Mouse (Mus musculus) neural tube, embryonic 14.5 days (tissue): Measurements from ENCODE around the gene Cacna2d1. TPM values are rescaled to one million over a fixed set of nuclear protein-coding genes. Genes with fewer than 3 reads are reported as not detected.

Source experiments
- ATAC-seq: fragments of 200-750 bp; cut with Nextera tagmentation; 2 replicates; pipeline ENCODE4 v1.8.0; 2017; ENCODE audit warnings: low read depth, mild to moderate bottlenecking, moderate TSS enrichment, moderate library complexity
- H3K27ac ChIP-seq: fragments of 300-500 bp; sonication (generic); 2 replicates; pipeline ENCODE4 v1.5.1; 2014; ENCODE audit warnings: low read depth, mild to moderate bottlenecking, control low read depth, low read length, moderate library complexity, mixed read lengths
- H3K27me3 ChIP-seq: fragments of 300-500 bp; sonication (generic); 2 replicates; pipeline ENCODE4 v1.6.1; 2014; ENCODE audit warnings: low read length; ENCODE audit not compliant: control insufficient read depth, insufficient read depth
- H3K36me3 ChIP-seq: fragments of 300-500 bp; sonication (generic); 2 replicates; pipeline ENCODE4 v1.6.1; 2014; ENCODE audit warnings: low read length, mixed read lengths; ENCODE audit not compliant: control insufficient read depth, insufficient read depth
- H3K4me1 ChIP-seq: fragments of 300-500 bp; sonication (generic); 2 replicates; pipeline ENCODE4 v1.6.1; 2014; ENCODE audit warnings: low read length; ENCODE audit not compliant: control insufficient read depth, insufficient read depth
- H3K4me2 ChIP-seq: fragments of 300-500 bp; sonication (generic); 2 replicates; pipeline ENCODE4 v1.6.1; 2014; ENCODE audit warnings: mild to moderate bottlenecking, low read depth, low read length, control low read depth
- H3K4me3 ChIP-seq: fragments of 300-500 bp; sonication (generic); 2 replicates; pipeline ENCODE4 v1.5.1; 2014; ENCODE audit warnings: low read depth, low read length, control low read depth, mixed read lengths
- H3K9ac ChIP-seq: fragments of 300-500 bp; sonication (generic); replicated peaks from 2 replicates; pipeline ENCODE4 v1.6.1; 2014; ENCODE audit warnings: low read depth, mild to moderate bottlenecking, control low read depth, low read length, mixed read lengths
- H3K9me3 ChIP-seq: fragments of 300-500 bp; sonication (generic); 2 replicates; pipeline ENCODE4 v1.6.1; 2016; ENCODE audit warnings: low read length; ENCODE audit not compliant: control insufficient read depth
- WGBS: fragments of 180-500 bp; shearing (Covaris S2); extraction: QIAGEN DNeasy Blood & Tissue Kit; methylation state at CpG from one replicate; pipeline ENCODE4 v1.1.7; 2014; 5-methylcytosine and 5-hydroxymethylcytosine counted together
- polyA plus RNA-seq: library from polyadenylated mRNA; unstranded; fragments of >200 nt; fragmentation: Nextera tagmentation; extraction: Ambion mirVana; gene quantifications from 2 replicates; pipeline ENCODE4 v1.2.1, GENCODE M21; 2014

The Cacna2d1 gene
- polyA plus RNA-seq, 1 experiment from 2014 or later: 59.1 TPM

GRCm38 (mm10) chr5:16095345-16095744 is 160.9 kb downstream of the Cacna2d1 start:
- no peaks in the 10 kb centered on the region for H3K9me3 ChIP-seq
- H3K36me3 ChIP-seq: no peaks in the 10 kb centered on the region
- H3K4me2 ChIP-seq: no peak overlapping the region
- no peaks in the 10 kb centered on the region for H3K27me3 ChIP-seq
- ATAC-seq: no peak
- H3K9ac ChIP-seq: no peak overlapping the region
- no peak overlapping the region for H3K4me3 ChIP-seq
- H3K4me1 ChIP-seq: no peaks in the 10 kb centered on the region
- 54% methylated on average over 4 of the region's 4 CpGs for WGBS
- no peak overlapping the region for H3K27ac ChIP-seq

GRCm38 (mm10) chr5:16098766-16099165 is 164.3 kb downstream of the Cacna2d1 start:
- 85% methylated on average over 2 of the region's 2 CpGs for WGBS

GRCm38 (mm10) chr5:16101820-16102219 is 167.3 kb downstream of the Cacna2d1 start:
- Histone ChIP-seq H3K9me3 (no peaks in the 10 kb centered on the region), H3K27ac (no peak overlapping the region), H3K4me1 (no peaks in the 10 kb centered on the region), H3K4me3 (no peak overlapping the region), H3K4me2 (no peak overlapping the region), H3K9ac (no peak overlapping the region), H3K27me3 (no peaks in the 10 kb centered on the region), H3K36me3 (no peaks in the 10 kb centered on the region)
- WGBS: 95% methylated on average over 1 of the region's 1 CpGs
- ATAC-seq: no peak

More at GRCm38 (mm10) chr5:16098766-16099165, 164.3 kb downstream of the Cacna2d1 start:
- Histone ChIP-seq H3K27ac (no peak overlapping the region), H3K4me3 (no peak overlapping the region), H3K4me1 (no peaks in the 10 kb centered on the region), H3K9ac (no peak overlapping the region), H3K27me3 (no peaks in the 10 kb centered on the region), H3K36me3 (no peaks in the 10 kb centered on the region), H3K9me3 (no peaks in the 10 kb centered on the region), H3K4me2 (no peak overlapping the region)
- ATAC-seq: no peak

- no peak overlapping the region for H3K9ac ChIP-seq
- WGBS: 58% methylated on average over 2 of the region's 2 CpGs
- no peak for ATAC-seq
Observed at GRCm38 (mm10) chr5:16105701-16106100, 171.2 kb downstream of the Cacna2d1 start.

GRCm38 (mm10) chr5:16110643-16111042 is 176.2 kb downstream of the Cacna2d1 start:
- no peak for ATAC-seq
- H3K4me3 ChIP-seq: no peak overlapping the region
- H3K4me1 ChIP-seq: no peaks in the 10 kb centered on the region
- no peak overlapping the region for H3K9ac ChIP-seq
- no peaks in the 10 kb centered on the region for H3K9me3 ChIP-seq
- H3K36me3 ChIP-seq: no peaks in the 10 kb centered on the region
- 73% methylated on average over 1 of the region's 1 CpGs for WGBS
- no peak overlapping the region for H3K27ac ChIP-seq
- H3K4me2 ChIP-seq: no peak overlapping the region
- no peaks in the 10 kb centered on the region for H3K27me3 ChIP-seq

More at GRCm38 (mm10) chr5:16105701-16106100, 171.2 kb downstream of the Cacna2d1 start:
- Histone ChIP-seq H3K4me1 (no peaks in the 10 kb centered on the region), H3K36me3 (no peaks in the 10 kb centered on the region), H3K27me3 (no peaks in the 10 kb centered on the region), H3K4me2 (no peak overlapping the region), H3K4me3 (no peak overlapping the region), H3K27ac (no peak overlapping the region), H3K9me3 (no peaks in the 10 kb centered on the region)

- no peak overlapping the region for H3K27ac ChIP-seq
- H3K4me1 ChIP-seq: no peaks in the 10 kb centered on the region
- ATAC-seq: no peak
- H3K4me2 ChIP-seq: no peak overlapping the region
- H3K36me3 ChIP-seq: no peaks in the 10 kb centered on the region
- no peaks in the 10 kb centered on the region for H3K27me3 ChIP-seq
- no peaks in the 10 kb centered on the region for H3K9me3 ChIP-seq
- no peak overlapping the region for H3K4me3 ChIP-seq
- 80% methylated on average over 1 of the region's 1 CpGs for WGBS
- H3K9ac ChIP-seq: no peak overlapping the region
Observed at GRCm38 (mm10) chr5:16113879-16114278, 179.4 kb downstream of the Cacna2d1 start.

- 58% methylated on average over 11 of the region's 11 CpGs for WGBS
- H3K27me3 ChIP-seq: no peaks in the 10 kb centered on the region
- no peak overlapping the region for H3K4me3 ChIP-seq
- no peak overlapping the region for H3K9ac ChIP-seq
- H3K9me3 ChIP-seq: no peaks in the 10 kb centered on the region
- H3K27ac ChIP-seq: no peak overlapping the region
- no peaks in the 10 kb centered on the region for H3K36me3 ChIP-seq
- H3K4me1 ChIP-seq: no peaks in the 10 kb centered on the region
- H3K4me2 ChIP-seq: no peak overlapping the region
- peak; percentile 58; the same call in 1 of the 2 replicates for ATAC-seq
Observed at GRCm38 (mm10) chr5:16121334-16121733, 186.8 kb downstream of the Cacna2d1 start.

GRCm38 (mm10) chr5:16122110-16122509 is 187.6 kb downstream of the Cacna2d1 start:
- no peaks in the 10 kb centered on the region for H3K27me3 ChIP-seq
- H3K4me2 ChIP-seq: no peak overlapping the region
- H3K36me3 ChIP-seq: no peaks in the 10 kb centered on the region
- H3K27ac ChIP-seq: no peak overlapping the region
- WGBS: 85% methylated on average over 6 of the region's 6 CpGs
- H3K9ac ChIP-seq: no peak overlapping the region
- H3K4me3 ChIP-seq: no peak overlapping the region
- H3K9me3 ChIP-seq: no peaks in the 10 kb centered on the region
- no peaks in the 10 kb centered on the region for H3K4me1 ChIP-seq
- no peak for ATAC-seq

- 55% methylated on average over 6 of the region's 6 CpGs for WGBS
- Histone ChIP-seq H3K27ac (no peak overlapping the region), H3K36me3 (no peaks in the 10 kb centered on the region), H3K9me3 (no peaks in the 10 kb centered on the region), H3K4me1 (no peaks in the 10 kb centered on the region), H3K4me3 (no peak overlapping the region), H3K9ac (no peak overlapping the region), H3K27me3 (no peaks in the 10 kb centered on the region), H3K4me2 (no peak overlapping the region)
- 0 out of 2 replicates have a peak, but pooled peaks have one; percentile 34 for ATAC-seq
Observed at GRCm38 (mm10) chr5:16134286-16135094, 200.0 kb downstream of the Cacna2d1 start.
